Mouse (Mus musculus) lung, embryonic 16.5 days (tissue): Measurements from ENCODE around the gene Dhps. TPM values are rescaled to one million over a fixed set of nuclear protein-coding genes. Genes with fewer than 3 reads are reported as not detected.
A peak's percentile ranks its signal among the peaks of the same experiment; 100 is the strongest.

Experiments used
- ATAC-seq: fragments of 200-750 bp; cut with Nextera tagmentation; 2 replicates; pipeline ENCODE4 v1.8.0; 2017; ENCODE audit warnings: low read depth, mild to moderate bottlenecking, moderate library complexity
- H3K27ac ChIP-seq: fragments of 300-500 bp; sonication (generic); 2 replicates; pipeline ENCODE4 v1.5.1; 2014; ENCODE audit warnings: mild to moderate bottlenecking, control low read depth, low read length
- H3K27me3 ChIP-seq: fragments of 300-500 bp; sonication (generic); 2 replicates; pipeline ENCODE4 v1.6.1; 2014; ENCODE audit warnings: low read depth, low read length, mixed read lengths; ENCODE audit not compliant: control insufficient read depth, insufficient read depth
- H3K36me3 ChIP-seq: fragments of 300-500 bp; sonication (generic); 2 replicates; pipeline ENCODE4 v1.6.1; 2014; ENCODE audit warnings: low read length; ENCODE audit not compliant: control insufficient read depth, insufficient read depth
- H3K4me1 ChIP-seq: fragments of 300-500 bp; sonication (generic); replicated peaks from 2 replicates; pipeline ENCODE4 v1.6.1; 2014; ENCODE audit warnings: low read length, mixed read lengths; ENCODE audit not compliant: control insufficient read depth, insufficient read depth
- H3K4me2 ChIP-seq: fragments of 300-500 bp; sonication (generic); 2 replicates; pipeline ENCODE4 v1.6.1; 2014; ENCODE audit warnings: low read depth, low read length, control low read depth
- H3K4me3 ChIP-seq: fragments of 300-500 bp; sonication (generic); 2 replicates; pipeline ENCODE4 v1.5.1; 2014; ENCODE audit warnings: mild to moderate bottlenecking, low read length, control low read depth
- H3K9ac ChIP-seq: fragments of 300-500 bp; sonication (generic); 2 replicates; pipeline ENCODE4 v1.6.1; 2014; ENCODE audit warnings: low read length, control low read depth
- H3K9me3 ChIP-seq: fragments of 300-500 bp; sonication (generic); 2 replicates; pipeline ENCODE4 v1.6.1; 2016; ENCODE audit warnings: low read length; ENCODE audit not compliant: control insufficient read depth
- WGBS: fragments of 180-500 bp; shearing (Covaris S2); extraction: QIAGEN DNeasy Blood & Tissue Kit; methylation state at CpG from one replicate; pipeline ENCODE4 v1.1.7; 2014; 5-methylcytosine and 5-hydroxymethylcytosine counted together
- polyA plus RNA-seq: library from polyadenylated mRNA; unstranded; fragments of >200 nt; fragmentation: Nextera tagmentation; extraction: Ambion mirVana; gene quantifications from 2 replicates; pipeline ENCODE4 v1.2.1, GENCODE M21; 2015

The Dhps gene
- polyA plus RNA-seq: 51.9 and 53.9 TPM in 2 replicates

GRCm38 (mm10) chr8:85071514-85072281 lies at the start of gene Dhps:
Gene Dhps (plus strand): TSS chr8:85071757.
- ATAC-seq: peak; percentile 95
- under 1% methylated on average over 68 of the region's 68 CpGs for WGBS
- peak within 1 kb of the TSS; percentile 82 for H3K4me2 ChIP-seq

GRCm38 (mm10) chr8:85023846-85024245 lies 47.7 kb upstream of the Dhps start:
- no peak for ATAC-seq
- Histone ChIP-seq H3K27me3 (no peaks in the 10 kb centered on the region), H3K4me2 (no peak overlapping the region), H3K4me3 (no peak overlapping the region; the same call in 1 of the 2 replicates), H3K27ac (no peak overlapping the region), H3K4me1 (peaks cover 23% of the 10 kb centered on the region), H3K9ac (no peak overlapping the region), H3K9me3 (no peaks in the 10 kb centered on the region), H3K36me3 (peaks cover 12% of the 10 kb centered on the region)
- 96% methylated on average over 3 of the region's 3 CpGs for WGBS

More at GRCm38 (mm10) chr8:85071514-85072281, at the start of gene Dhps:
- Histone ChIP-seq H3K4me3 (peak within 1 kb of the TSS; percentile 99), H3K27me3 (no peaks in the 10 kb centered on the region), H3K4me1 (peaks cover 12% of the 10 kb centered on the region), H3K36me3 (peaks cover 21% of the 10 kb centered on the region), H3K9me3 (no peaks in the 10 kb centered on the region), H3K9ac (peak within 1 kb of the TSS; percentile 95), H3K27ac (peak within 1 kb of the TSS; percentile 98)

- Histone ChIP-seq H3K4me2 (peak within 1 kb of the TSS; percentile 92), H3K9me3 (no peaks in the 10 kb centered on the region), H3K4me3 (peak within 1 kb of the TSS; percentile 98), H3K27ac (peak within 1 kb of the TSS; percentile 77), H3K36me3 (peaks cover 17% of the 10 kb centered on the region), H3K27me3 (no peaks in the 10 kb centered on the region), H3K4me1 (peaks cover 24% of the 10 kb centered on the region), H3K9ac (peak within 1 kb of the TSS; percentile 80)
- peak; percentile 92 for ATAC-seq
- WGBS: 5% methylated on average over 30 of the region's 30 CpGs
These were observed 46.2 kb upstream of the Dhps start, which contains the start of gene Asna1 for GRCm38 (mm10) chr8:85025098-85025932. Gene Asna1 (minus strand): TSS chr8:85025281.

- peaks cover 24% of the 10 kb centered on the region for H3K4me1 ChIP-seq
- peak within 1 kb of the TSS; percentile 100 for H3K9ac ChIP-seq
- H3K36me3 ChIP-seq: peaks cover 30% of the 10 kb centered on the region
- H3K9me3 ChIP-seq: no peaks in the 10 kb centered on the region
- peak within 1 kb of the TSS; percentile 98 for H3K4me3 ChIP-seq
- peak within 1 kb of the TSS; percentile 87 for H3K27ac ChIP-seq
- no peaks in the 10 kb centered on the region for H3K27me3 ChIP-seq
- peak; percentile 84 for ATAC-seq
- WGBS: under 1% methylated on average over 75 of the region's 75 CpGs
- H3K4me2 ChIP-seq: peak within 1 kb of the TSS; percentile 92
These were observed 44.7 kb upstream of the Dhps start, which contains the start of gene Trir for GRCm38 (mm10) chr8:85026670-85027515. Gene Trir (plus strand): TSS chr8:85026823.

- peak overlapping the region; percentile 90 for H3K4me2 ChIP-seq
- no peak for ATAC-seq
- under 1% methylated on average over 13 of the region's 13 CpGs for WGBS
- H3K27me3 ChIP-seq: no peaks in the 10 kb centered on the region
- H3K4me3 ChIP-seq: peak overlapping the region; percentile 98
- no peaks in the 10 kb centered on the region for H3K9me3 ChIP-seq
- H3K9ac ChIP-seq: peak overlapping the region; percentile 100
- peak overlapping the region; percentile 87 for H3K27ac ChIP-seq
- H3K4me1 ChIP-seq: peaks cover 24% of the 10 kb centered on the region
- peaks cover 35% of the 10 kb centered on the region for H3K36me3 ChIP-seq
These were observed 44.1 kb upstream of the Dhps start for GRCm38 (mm10) chr8:85027516-85027855.

DNA sequence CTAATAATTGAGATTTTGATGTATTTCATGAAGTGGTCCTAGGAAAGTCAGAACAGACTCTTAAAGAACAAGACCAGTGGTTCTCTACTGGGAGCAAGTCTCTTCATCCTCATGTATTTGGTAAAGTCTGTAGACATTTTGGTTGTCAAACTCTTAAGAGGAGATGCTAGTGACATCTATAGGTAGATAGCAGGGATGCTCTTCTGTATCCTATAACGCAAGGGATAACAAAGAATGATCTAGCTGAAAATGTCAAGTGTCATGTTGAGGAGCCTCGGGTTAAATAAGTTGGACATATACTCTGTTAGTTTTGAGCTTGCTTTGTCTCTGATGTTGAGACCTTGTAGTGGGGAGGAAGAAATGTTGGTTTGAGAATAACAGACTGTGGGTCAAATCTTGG lies 43.6 kb upstream of the Dhps start:
- peaks cover 39% of the 10 kb centered on the region for H3K36me3 ChIP-seq
- H3K9ac ChIP-seq: peak overlapping the region; percentile 100
- no peaks in the 10 kb centered on the region for H3K27me3 ChIP-seq
- H3K4me2 ChIP-seq: peak overlapping the region; percentile 90
- WGBS: 13% methylated on average over 2 of the region's 2 CpGs
- peaks cover 24% of the 10 kb centered on the region for H3K4me1 ChIP-seq
- H3K4me3 ChIP-seq: peak overlapping the region; percentile 98
- H3K27ac ChIP-seq: no peak overlapping the region
- ATAC-seq: no peak
- H3K9me3 ChIP-seq: no peaks in the 10 kb centered on the region

GRCm38 (mm10) chr8:85029271-85029670 lies 42.3 kb upstream of the Dhps start:
- Histone ChIP-seq H3K36me3 (peaks cover 34% of the 10 kb centered on the region), H3K27ac (no peak overlapping the region), H3K4me2 (no peak overlapping the region), H3K4me1 (peaks cover 21% of the 10 kb centered on the region), H3K27me3 (no peaks in the 10 kb centered on the region), H3K9ac (no peak overlapping the region), H3K9me3 (no peaks in the 10 kb centered on the region), H3K4me3 (no peak overlapping the region)
- no peak for ATAC-seq
- 81% methylated on average over 14 of the region's 14 CpGs for WGBS

- no peak for ATAC-seq
- H3K9ac ChIP-seq: no peak overlapping the region
- WGBS: 71% methylated on average over 4 of the region's 4 CpGs
- no peak overlapping the region for H3K4me2 ChIP-seq
- peaks cover 34% of the 10 kb centered on the region for H3K36me3 ChIP-seq
- H3K27ac ChIP-seq: no peak overlapping the region
- no peak overlapping the region for H3K4me3 ChIP-seq
- H3K27me3 ChIP-seq: no peaks in the 10 kb centered on the region
- peaks cover 20% of the 10 kb centered on the region for H3K4me1 ChIP-seq
- H3K9me3 ChIP-seq: no peaks in the 10 kb centered on the region
These were observed 38.8 kb upstream of the Dhps start for GRCm38 (mm10) chr8:85032622-85033311.
